Mouse (Mus musculus) erythroblast, embryonic 14.5 days (primary cell): ENCODE results near the gene Crhbp.

ENCODE experiments used
- GATA1 ChIP-seq: IDR thresholded peaks from 2 replicates; pipeline ENCODE4 v1.6.1; 2012; ENCODE audit warnings: low read length, inconsistent platforms, mixed read lengths
- TAL1 ChIP-seq: IDR thresholded peaks from 3 replicates; pipeline ENCODE4 v1.6.1; 2012; ENCODE audit warnings: low read length, inconsistent platforms, mixed read lengths

- no peak for TF ChIP-seq GATA1
- TF ChIP-seq TAL1, result no peak
Observed at GRCm38 (mm10) chr13:95425484-95425883, 19.2 kb downstream of the Crhbp start.
